Mouse (Mus musculus) spleen, postnatal 14 days (tissue): Measurements from ENCODE around the gene Gtpbp1.

ENCODE experiments used
- DNase-seq, 2 experiments: peaks; one replicate each; pipeline ENCODE4 v3.0.0; 2021 to 2022; ENCODE audit warnings: low spot score in 2 of 2

Gene Gtpbp1

GRCm38 (mm10) chr15:79753420-79753752 is 62.7 kb downstream of the Gtpbp1 start:
- no peak for DNase-seq

DNA sequence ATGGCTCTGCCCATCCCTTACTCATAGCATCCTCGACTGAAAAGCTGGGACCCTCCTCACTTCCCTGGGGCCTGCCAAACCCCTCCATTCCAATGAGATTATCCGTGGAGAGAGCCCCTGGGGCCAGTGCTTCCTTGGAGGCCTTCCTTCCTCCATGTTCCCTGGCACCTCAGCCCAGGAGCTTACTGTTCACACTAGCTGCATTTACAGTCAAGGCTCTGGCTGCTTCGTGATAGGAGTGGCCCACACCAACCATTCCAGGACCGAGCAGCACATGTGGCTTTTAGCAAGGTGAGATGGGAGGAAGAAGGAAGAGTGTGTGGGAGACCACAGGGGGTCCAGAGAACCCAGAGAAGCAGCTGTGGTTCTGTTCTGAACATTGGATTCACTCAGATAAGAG is 63.2 kb downstream of the Gtpbp1 start:
- no peak for DNase-seq

GRCm38 (mm10) chr15:79755176-79755575 is 64.5 kb downstream of the Gtpbp1 start:
- DNase-seq, result no peak

DNA sequence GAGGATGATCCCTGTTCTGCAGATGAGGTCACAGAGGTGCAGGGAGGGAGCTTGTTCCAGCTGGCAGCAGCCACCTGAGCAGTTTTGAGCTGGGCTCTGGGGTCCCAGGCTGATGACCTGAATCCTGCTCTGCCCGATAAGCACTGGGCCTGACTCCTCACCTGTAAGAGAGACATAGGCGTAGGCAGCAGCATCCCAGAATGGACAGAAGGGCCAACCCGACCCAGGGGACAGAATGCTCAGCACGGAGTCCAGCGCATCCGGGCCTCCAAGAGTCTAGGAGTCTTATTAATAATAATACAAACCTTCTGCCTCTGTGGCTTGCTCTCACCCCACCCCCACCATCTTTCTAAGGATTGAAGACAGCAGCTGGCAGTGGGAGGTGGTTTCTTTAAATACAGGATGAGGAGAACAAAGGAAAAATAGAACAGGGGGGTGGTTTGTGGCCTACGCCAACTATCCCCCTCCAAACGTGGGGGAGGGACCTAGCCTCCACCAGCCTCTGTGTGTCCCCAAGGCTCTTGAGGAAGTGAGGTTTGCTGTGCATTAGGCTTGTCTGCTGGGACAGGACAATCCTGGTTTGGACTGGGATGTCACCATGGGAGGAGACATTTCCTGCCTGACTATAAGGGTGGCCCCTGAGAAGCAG is 65.5 kb downstream of the Gtpbp1 start:
- no peak for DNase-seq

- no peak for DNase-seq
These were observed 66.5 kb downstream of the Gtpbp1 start for GRCm38 (mm10) chr15:79757118-79757517.

GRCm38 (mm10) chr15:79760956-79761355 is 70.3 kb downstream of the Gtpbp1 start:
- DNase-seq, result no peak

- no peak for DNase-seq
These were observed 72.4 kb downstream of the Gtpbp1 start for GRCm38 (mm10) chr15:79763001-79763400.

DNA sequence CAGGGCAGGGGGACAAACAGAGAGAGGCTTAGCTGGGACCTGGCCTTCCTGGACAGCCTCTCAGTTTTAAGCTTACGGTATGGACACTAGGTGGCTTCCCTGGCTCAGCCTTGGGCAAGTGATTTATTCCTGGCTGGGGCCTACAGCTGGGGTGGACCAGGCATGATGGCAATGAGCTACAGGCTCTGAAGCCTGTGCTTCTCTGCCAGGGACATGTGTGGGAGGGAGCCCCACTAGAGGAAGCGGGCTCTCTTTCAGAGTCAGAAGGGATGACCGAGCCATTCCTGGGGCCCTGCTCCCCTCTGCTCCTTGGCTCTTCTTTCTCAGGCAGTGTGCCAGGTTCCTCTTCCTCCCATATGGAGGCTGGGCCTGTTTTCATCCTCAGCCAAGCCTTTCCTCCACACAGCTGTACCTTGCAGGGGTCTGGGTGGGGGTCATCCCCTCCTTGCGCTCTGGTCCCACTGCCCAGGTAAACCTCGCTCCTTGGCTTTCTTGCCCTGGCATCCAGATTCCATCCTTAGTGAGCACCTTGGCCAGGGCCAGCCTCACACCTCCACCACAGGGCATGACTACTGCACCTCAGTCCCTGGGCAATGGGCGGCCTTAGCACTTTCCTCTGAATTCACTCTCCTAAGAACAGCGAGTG is 73.1 kb downstream of the Gtpbp1 start:
- no peak for DNase-seq

DNA sequence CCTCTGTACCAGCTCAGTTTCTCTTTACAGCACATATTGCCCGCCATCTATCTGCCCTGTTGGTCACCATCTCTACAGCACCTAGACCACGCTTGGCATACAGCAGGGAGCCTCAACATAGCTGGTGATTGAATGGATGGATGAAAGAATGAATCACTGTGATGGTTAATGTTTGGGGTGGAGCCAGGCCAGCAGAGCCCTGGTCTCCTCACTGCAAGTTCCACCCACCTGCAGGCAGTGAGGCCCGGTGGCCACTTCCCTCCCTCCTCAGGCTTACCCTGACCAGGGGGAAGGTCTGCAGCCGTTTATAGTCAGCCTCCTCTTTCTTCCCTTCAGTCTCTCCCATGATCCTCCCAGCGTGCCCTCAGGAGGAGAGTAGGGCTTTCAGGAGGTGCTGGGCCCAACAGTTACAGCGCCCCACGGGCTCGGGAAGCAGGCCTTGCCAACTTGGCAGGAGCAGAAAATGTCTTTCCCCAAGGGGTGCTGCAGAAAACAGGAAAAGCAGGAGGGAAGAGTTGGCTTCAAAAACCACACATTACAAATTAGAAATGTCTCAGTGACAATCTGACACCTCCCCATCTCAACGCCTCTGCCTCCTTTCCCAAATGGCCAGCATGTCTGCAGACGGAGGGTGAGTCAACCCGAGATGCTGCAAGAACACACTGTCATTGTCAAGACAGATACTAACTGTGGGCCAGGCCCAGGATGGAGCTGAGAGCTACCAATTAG is 74.1 kb downstream of the Gtpbp1 start:
- no peak for DNase-seq

- no peak for DNase-seq
These were observed 74.7 kb downstream of the Gtpbp1 start for GRCm38 (mm10) chr15:79765361-79765760.

DNA sequence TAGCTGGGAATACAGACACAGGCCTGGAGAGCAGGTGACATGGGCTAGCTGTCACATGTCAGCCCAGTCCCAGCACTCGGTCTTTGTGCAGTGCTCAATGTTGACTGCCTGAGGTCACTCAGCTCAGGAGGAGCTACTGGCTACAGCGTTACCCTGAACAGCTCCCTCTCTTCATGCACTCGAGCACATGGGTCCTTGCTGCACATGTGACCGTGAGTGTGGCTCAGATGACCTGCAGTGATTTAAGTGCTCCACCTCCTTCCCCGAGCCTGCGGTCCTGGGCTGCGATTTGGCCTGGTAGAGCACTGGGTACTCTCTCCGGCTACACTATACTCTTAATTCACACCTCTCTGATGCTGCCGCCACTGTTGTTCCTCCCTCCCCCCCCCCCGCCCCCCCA is 75.5 kb downstream of the Gtpbp1 start:
- DNase-seq, result no peak

GRCm38 (mm10) chr15:79766586-79767071 is 76.0 kb downstream of the Gtpbp1 start:
- DNase-seq, result no peak

- DNase-seq, result no peak
These were observed 76.8 kb downstream of the Gtpbp1 start for GRCm38 (mm10) chr15:79767327-79767961.

DNA sequence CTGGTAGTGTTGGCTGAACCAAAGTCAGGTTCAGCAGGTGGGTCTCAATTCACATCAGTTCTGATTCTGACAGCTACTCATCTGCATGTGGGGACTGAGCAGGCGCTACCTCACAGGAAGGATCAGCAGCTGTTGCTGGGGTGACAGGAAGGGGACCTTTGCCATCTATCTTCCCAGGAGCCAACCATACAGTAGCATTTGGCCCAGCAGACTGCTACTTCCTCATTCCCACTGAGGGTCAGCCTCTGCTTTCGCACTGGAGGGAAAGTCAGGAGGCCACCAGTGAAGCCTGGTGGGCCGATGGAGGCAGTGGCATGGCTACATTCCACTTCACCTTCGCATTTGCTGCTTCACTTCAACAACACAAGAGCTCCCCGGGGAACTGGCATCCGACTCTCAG is 77.7 kb downstream of the Gtpbp1 start:
- no peak for DNase-seq

- DNase-seq, result no peak
These were observed 80.1 kb downstream of the Gtpbp1 start for GRCm38 (mm10) chr15:79770629-79771240.
